ENCODE assay signal across 9 mouse cellular contexts in the genomic region with DNA sequence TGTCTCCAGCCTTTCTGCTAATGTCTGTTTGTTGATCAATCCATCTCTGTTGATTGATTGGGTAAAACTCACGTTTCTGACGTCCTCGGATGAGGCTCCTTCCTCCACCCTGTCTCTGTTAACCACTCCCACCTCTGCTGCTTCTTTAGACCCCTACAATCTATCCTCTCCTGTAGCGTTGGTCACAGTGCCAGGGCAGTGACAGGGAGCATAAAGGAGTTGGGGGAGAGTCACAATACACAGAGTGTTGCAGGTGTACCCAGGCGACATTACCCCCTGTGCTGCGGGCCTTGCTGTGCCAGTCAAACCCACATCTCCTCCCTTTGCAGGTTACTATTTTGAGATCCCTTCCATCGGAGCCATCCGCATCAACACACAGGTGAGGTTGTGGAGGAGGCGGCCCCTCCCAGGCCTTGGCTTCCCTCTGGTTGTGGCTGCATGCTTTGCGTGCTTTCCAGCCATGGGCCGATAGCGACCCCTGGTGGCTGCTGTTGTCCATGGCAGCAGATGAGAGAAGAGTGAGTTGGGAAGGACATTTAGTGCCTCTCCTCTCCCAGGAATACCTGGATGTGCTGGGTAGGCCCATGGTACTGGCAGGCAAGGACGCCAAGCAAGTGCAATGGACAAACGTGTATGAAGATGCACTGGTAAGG. TPM values are rescaled to one million over a fixed set of nuclear protein-coding genes. Genes with fewer than 3 reads are reported as not detected.
A peak's percentile ranks its signal among the peaks of the same experiment; 100 is the strongest.
DNase-seq lines count a peak whose midpoint lies in the region; ATAC-seq and TF ChIP-seq lines count a peak whose summit lies in the region.
"Had no signal": no experiment of that assay in that cellular context is flagged by ENCODE, and none has a peak within 500 bp of the region (broad histone marks: within the 10 kb centered on the region; RNA-seq: fewer than 3 reads in every experiment).

No protein-coding gene starts in this region.

- ATAC-seq in embryonic facial prominence, embryonic 14.5 days (ENCODE audit: low read depth), result peak; percentile 33; the same call in 1 of the 2 replicates
- ATAC-seq in liver, postnatal 0 days, result peak; percentile 44
- peak; percentile 55 for ATAC-seq in neutrophil, adult 5-6 weeks (ENCODE audit: extremely low read depth, insufficient number of reproducible peaks, low FRiP score, poor library complexity, severe bottlenecking)

- H3K4me2 ChIP-seq in embryonic facial prominence, embryonic 14.5 days (ENCODE audit: low read depth, low read length), result no peak overlapping the region
- no peak overlapping the region for H3K4me2 ChIP-seq in liver, postnatal 0 days (ENCODE audit: low read depth, low read length)
- H3K4me2 ChIP-seq: embryonic facial prominence, embryonic 15.5 days had no signal

- no peak overlapping the region for H3K27ac ChIP-seq in embryonic facial prominence, embryonic 14.5 days (replicated peaks; ENCODE audit: low read depth, low read length)
- no peak overlapping the region for H3K27ac ChIP-seq in heart, embryonic 10.5 days
- H3K27ac ChIP-seq in liver, postnatal 0 days (ENCODE audit: low read depth), result no peak overlapping the region
- H3K27ac ChIP-seq: embryonic facial prominence, embryonic 15.5 days had no signal

- DNase-seq in CD4-positive helper T cell, adult 2 months (ENCODE audit: low read depth, low spot score), result peak; percentile 67
- DNase-seq in adrenal gland, postnatal 4 days (ENCODE audit: low spot score in 2 of 2), result peak; percentile 76 to 80
- peak; percentile 75 for DNase-seq in embryonic facial prominence, embryonic 14.5 days (ENCODE audit: low spot score)
- peak; percentile 93 for DNase-seq in heart, embryonic 10.5 days (ENCODE audit: low spot score)
- DNase-seq in large intestine, adult 2 months (ENCODE audit: low read depth, low spot score), result peak; percentile 55
- peak; percentile 89 for DNase-seq in liver, postnatal 0 days
- DNase-seq in testis, postnatal 10 days (ENCODE audit: low spot score), result peak; percentile 94

- no peak overlapping the region for H3K4me3 ChIP-seq in embryonic facial prominence, embryonic 14.5 days (ENCODE audit: low read depth, low read length)
- no peak overlapping the region for H3K4me3 ChIP-seq in heart, embryonic 10.5 days
- H3K4me3 ChIP-seq in liver, postnatal 0 days (ENCODE audit: low read depth, low read length), result no peak overlapping the region
- H3K4me3 ChIP-seq: embryonic facial prominence, embryonic 15.5 days had no signal

- H3K9me3 ChIP-seq in embryonic facial prominence, embryonic 14.5 days (ENCODE audit: control insufficient read depth, low read length), result no peaks in the 10 kb centered on the region
- H3K9me3 ChIP-seq in heart, embryonic 10.5 days, result no peaks in the 10 kb centered on the region
- H3K9me3 ChIP-seq in liver, postnatal 0 days (ENCODE audit: low read length), result no peaks in the 10 kb centered on the region
- H3K9me3 ChIP-seq: embryonic facial prominence, embryonic 15.5 days had no signal

- H3K9ac ChIP-seq in embryonic facial prominence, embryonic 14.5 days (ENCODE audit: low read depth, low read length), result no peak overlapping the region
- H3K9ac ChIP-seq in liver, postnatal 0 days (replicated peaks), result no peak overlapping the region
- H3K9ac ChIP-seq: embryonic facial prominence, embryonic 15.5 days had no signal

- peak; percentile 100 for TF ChIP-seq CTCF in liver, postnatal 0 days (IDR thresholded peaks at IDR 0.05; ENCODE audit: low read depth)

- 24% methylated on average over 14 of the region's 14 CpGs for WGBS in embryonic facial prominence, embryonic 14.5 days
- WGBS in heart, embryonic 10.5 days, result 20% methylated on average over 14 of the region's 14 CpGs
- 20% methylated on average over 14 of the region's 14 CpGs for WGBS in large intestine, adult 2 months
- WGBS in liver, postnatal 0 days (ENCODE audit: insufficient replicate concordance), result 21% methylated on average over 14 of the region's 14 CpGs

- no peaks in the 10 kb centered on the region for H3K36me3 ChIP-seq in embryonic facial prominence, embryonic 14.5 days (ENCODE audit: control insufficient read depth, insufficient read depth, low read length)
- peaks cover 32% of the 10 kb centered on the region; the same call in 1 of the 2 replicates for H3K36me3 ChIP-seq in heart, embryonic 10.5 days
- no peaks in the 10 kb centered on the region for H3K36me3 ChIP-seq in liver, postnatal 0 days (replicated peaks; ENCODE audit: insufficient read depth, low read length)
- H3K36me3 ChIP-seq: embryonic facial prominence, embryonic 15.5 days had no signal

- no peaks in the 10 kb centered on the region; the same call in 1 of the 2 replicates for H3K27me3 ChIP-seq in embryonic facial prominence, embryonic 14.5 days (replicated peaks; ENCODE audit: control insufficient read depth, insufficient read depth, low read length)
- 0 out of 2 replicates have a peak, but pooled peaks cover 3% of the 10 kb centered on the region for H3K27me3 ChIP-seq in heart, embryonic 10.5 days (ENCODE audit: insufficient read depth, poor library complexity, severe bottlenecking)
- no peaks in the 10 kb centered on the region for H3K27me3 ChIP-seq in liver, postnatal 0 days (ENCODE audit: insufficient read depth, low read length)
- H3K27me3 ChIP-seq: embryonic facial prominence, embryonic 15.5 days had no signal

- TF ChIP-seq EP300 in liver, postnatal 0 days (IDR thresholded peaks at IDR 0.05; ENCODE audit: low read depth), result no peak

- peaks cover 24% of the 10 kb centered on the region for H3K4me1 ChIP-seq in embryonic facial prominence, embryonic 14.5 days (ENCODE audit: control insufficient read depth, insufficient read depth, low read length)
- peaks cover 37% of the 10 kb centered on the region for H3K4me1 ChIP-seq in heart, embryonic 10.5 days
- H3K4me1 ChIP-seq in liver, postnatal 0 days (ENCODE audit: insufficient read depth), result no peaks in the 10 kb centered on the region

RNA-seq across cellular contexts. Expression of a gene that starts 19.3 kb away (rescaled TPM):
- total RNA-seq in adrenal gland, postnatal 4 days (2021), result 10 to 100 TPM; 40.8 to 44.6 TPM
- 53.1 and 56.1 TPM in 2 replicates for polyA plus RNA-seq in embryonic facial prominence, embryonic 14.5 days (2014; fragmentation: Nextera tagmentation; extraction: Ambion mirVana)
- polyA plus RNA-seq in heart, embryonic 10.5 days (2016; fragmentation: Nextera tagmentation; extraction: Ambion mirVana), result 42.7 and 46.8 TPM in 2 replicates
- polyA plus RNA-seq in large intestine, adult 2 months (2012; rRNA removed), result 48.8 and 55.0 TPM in 2 replicates
- polyA plus RNA-seq in liver, postnatal 0 days (2015; fragmentation: Nextera tagmentation; extraction: Ambion mirVana), result 15.7 and 17.9 TPM in 2 replicates
- 18.6 and 20.4 TPM in 2 replicates for total RNA-seq in neutrophil, adult 5-6 weeks (2017)

RNA-seq across cellular contexts. Expression of a gene that starts 27.6 kb away (rescaled TPM):
- total RNA-seq in adrenal gland, postnatal 4 days (2021), result 10 to 100 TPM; 19.2 to 21.7 TPM
- polyA plus RNA-seq in embryonic facial prominence, embryonic 14.5 days (2014; fragmentation: Nextera tagmentation; extraction: Ambion mirVana), result 24.7 and 27.0 TPM in 2 replicates
- polyA plus RNA-seq in heart, embryonic 10.5 days (2016; fragmentation: Nextera tagmentation; extraction: Ambion mirVana), result 24.1 and 24.5 TPM in 2 replicates
- polyA plus RNA-seq in large intestine, adult 2 months (2012; rRNA removed), result 42.8 and 43.7 TPM in 2 replicates
- polyA plus RNA-seq in liver, postnatal 0 days (2015; fragmentation: Nextera tagmentation; extraction: Ambion mirVana), result 18.5 and 19.6 TPM in 2 replicates
- total RNA-seq in neutrophil, adult 5-6 weeks (2017), result 9.2 and 11.7 TPM in 2 replicates

RNA-seq across cellular contexts. Expression of a gene that starts 27.6 kb away (rescaled TPM):
- 10 to 100 TPM; 18.8 to 19.6 TPM for total RNA-seq in adrenal gland, postnatal 4 days (2021)
- 35.0 and 35.4 TPM in 2 replicates for polyA plus RNA-seq in embryonic facial prominence, embryonic 14.5 days (2014; fragmentation: Nextera tagmentation; extraction: Ambion mirVana)
- 28.3 and 33.1 TPM in 2 replicates for polyA plus RNA-seq in heart, embryonic 10.5 days (2016; fragmentation: Nextera tagmentation; extraction: Ambion mirVana)
- 27.7 and 31.6 TPM in 2 replicates for polyA plus RNA-seq in large intestine, adult 2 months (2012; rRNA removed)
- polyA plus RNA-seq in liver, postnatal 0 days (2015; fragmentation: Nextera tagmentation; extraction: Ambion mirVana), result 8.5 TPM in 2 replicates
- 29.4 and 36.7 TPM in 2 replicates for total RNA-seq in neutrophil, adult 5-6 weeks (2017)

RNA-seq across cellular contexts. Expression of a gene that starts 32.7 kb away (rescaled TPM):
- total RNA-seq in adrenal gland, postnatal 4 days (2021), result 1 to 10 TPM in 1 of 2 experiments, under 1 TPM in 1; 0.71 to 1.6 TPM
- 2.8 and 8.2 TPM in 2 replicates for polyA plus RNA-seq in embryonic facial prominence, embryonic 14.5 days (2014; fragmentation: Nextera tagmentation; extraction: Ambion mirVana)
- 0.17 TPM in 1 of 2 replicates, not detected in the other for polyA plus RNA-seq in heart, embryonic 10.5 days (2016; fragmentation: Nextera tagmentation; extraction: Ambion mirVana)
- 0.29 and 0.40 TPM in 2 replicates for polyA plus RNA-seq in large intestine, adult 2 months (2012; rRNA removed)
- polyA plus RNA-seq in liver, postnatal 0 days (2015; fragmentation: Nextera tagmentation; extraction: Ambion mirVana), result 0.59 and 0.73 TPM in 2 replicates
- 0.86 TPM in 1 of 2 replicates, not detected in the other for total RNA-seq in neutrophil, adult 5-6 weeks (2017)

RNA-seq across cellular contexts. Expression of a gene that starts 36.9 kb away (rescaled TPM):
- 10 to 100 TPM; 34.9 to 37.6 TPM for total RNA-seq in adrenal gland, postnatal 4 days (2021)
- 66.5 and 66.8 TPM in 2 replicates for polyA plus RNA-seq in embryonic facial prominence, embryonic 14.5 days (2014; fragmentation: Nextera tagmentation; extraction: Ambion mirVana)
- 50.5 and 51.7 TPM in 2 replicates for polyA plus RNA-seq in heart, embryonic 10.5 days (2016; fragmentation: Nextera tagmentation; extraction: Ambion mirVana)
- 28.6 and 37.1 TPM in 2 replicates for polyA plus RNA-seq in large intestine, adult 2 months (2012; rRNA removed)
- polyA plus RNA-seq in liver, postnatal 0 days (2015; fragmentation: Nextera tagmentation; extraction: Ambion mirVana), result 12.4 and 15.1 TPM in 2 replicates
- 70.8 and 78.2 TPM in 2 replicates for total RNA-seq in neutrophil, adult 5-6 weeks (2017)
